Mouse (Mus musculus) monocyte, adult 2 months (primary cell): Measurements from ENCODE around the gene Frmd4b.

Experiments
- DNase-seq, 2 experiments: peaks; one replicate each; pipeline ENCODE4 v3.0.0; 2022; ENCODE audit warnings: low spot score in 2 of 2, low read depth in 1 of 2

Frmd4b gene

GRCm38 (mm10) chr6:97521279-97522038 is 95.9 kb downstream of the Frmd4b start:
- DNase-seq: no peak

GRCm38 (mm10) chr6:97520566-97520965 is 96.8 kb downstream of the Frmd4b start:
- DNase-seq: no peak

GRCm38 (mm10) chr6:97519553-97519952 is 97.8 kb downstream of the Frmd4b start:
- DNase-seq: no peak

GRCm38 (mm10) chr6:97518467-97518866 is 98.9 kb downstream of the Frmd4b start:
- DNase-seq: no peak

GRCm38 (mm10) chr6:97517616-97518235 is 99.6 kb downstream of the Frmd4b start:
- DNase-seq: no peak

- DNase-seq: no peak
Observed at GRCm38 (mm10) chr6:97516941-97517340, 100.4 kb downstream of the Frmd4b start.

GRCm38 (mm10) chr6:97510771-97511170 is 106.6 kb downstream of the Frmd4b start:
- DNase-seq: no peak

- DNase-seq: no peak
Observed at GRCm38 (mm10) chr6:97509434-97509833, 107.9 kb downstream of the Frmd4b start.

- DNase-seq: no peak
Observed at GRCm38 (mm10) chr6:97508480-97508879, 108.9 kb downstream of the Frmd4b start.

- DNase-seq: no peak
Observed at GRCm38 (mm10) chr6:97507893-97508292, 109.4 kb downstream of the Frmd4b start.

GRCm38 (mm10) chr6:97506141-97506650 is 111.1 kb downstream of the Frmd4b start:
- no peak for DNase-seq

- no peak for DNase-seq
Observed at GRCm38 (mm10) chr6:97504673-97505072, 112.7 kb downstream of the Frmd4b start.

GRCm38 (mm10) chr6:97501000-97501399 is 116.3 kb downstream of the Frmd4b start:
- no peak for DNase-seq

- no peak for DNase-seq
Observed at GRCm38 (mm10) chr6:97500246-97500645, 117.1 kb downstream of the Frmd4b start.

- DNase-seq: no peak
Observed at GRCm38 (mm10) chr6:97496002-97496401, 121.3 kb downstream of the Frmd4b start.

- DNase-seq: no peak
Observed at GRCm38 (mm10) chr6:97491065-97491464, 126.3 kb downstream of the Frmd4b start.

- DNase-seq: no peak
Observed at GRCm38 (mm10) chr6:97488821-97489220, 128.5 kb downstream of the Frmd4b start.

GRCm38 (mm10) chr6:97488280-97488679 is 129.1 kb downstream of the Frmd4b start:
- no peak for DNase-seq

- DNase-seq: no peak
Observed at GRCm38 (mm10) chr6:97487535-97488081, 129.7 kb downstream of the Frmd4b start.

GRCm38 (mm10) chr6:97486813-97487361 is 130.5 kb downstream of the Frmd4b start:
- no peak for DNase-seq

GRCm38 (mm10) chr6:97485886-97486386 is 131.4 kb downstream of the Frmd4b start:
- DNase-seq: no peak

GRCm38 (mm10) chr6:97481912-97482311 is 135.4 kb downstream of the Frmd4b start:
- DNase-seq: no peak
